Mouse (Mus musculus): ENCODE results near the gene Arhgap11a. TPM values are rescaled to one million over a fixed set of nuclear protein-coding genes. Genes with fewer than 3 reads are reported as not detected.
A peak's percentile ranks its signal among the peaks of the same experiment; 100 is the strongest.

Arhgap11a gene
- polyA plus RNA-seq, 1 experiment, result not detected

- H3K4me3 ChIP-seq (ENCODE audit: insufficient read depth, low read depth, low read length), result peak overlapping the region; percentile 82
- H3K27ac ChIP-seq (ENCODE audit: insufficient read depth, low read depth, low read length), result no peak overlapping the region
- TF ChIP-seq POLR2A (IDR thresholded peaks at IDR 0.05; ENCODE audit: insufficient read depth, low read depth, low read length) (no peak), CTCF (IDR thresholded peaks at IDR 0.05; ENCODE audit: insufficient read depth, low read depth, low read length) (no peak)
- peaks cover 7% of the 10 kb centered on the region for H3K4me1 ChIP-seq (ENCODE audit: control insufficient read depth, insufficient read depth, low read length)
- under 1% methylated on average over 24 of the region's 24 CpGs for WGBS
These were observed 700 bp downstream of the Arhgap11a start for GRCm38 (mm10) chr2:113847678-113848244.

- WGBS, result 56% methylated on average over 4 of the region's 4 CpGs
These were observed 3.4 kb downstream of the Arhgap11a start for GRCm38 (mm10) chr2:113845081-113845480.

GRCm38 (mm10) chr2:113841656-113842437 is 6.6 kb downstream of the Arhgap11a start:
- TF ChIP-seq CTCF (IDR thresholded peaks at IDR 0.05; ENCODE audit: insufficient read depth, low read depth, low read length), result no peak
- TF ChIP-seq POLR2A (IDR thresholded peaks at IDR 0.05; ENCODE audit: insufficient read depth, low read depth, low read length), result no peak
- no peak overlapping the region for H3K27ac ChIP-seq (ENCODE audit: insufficient read depth, low read depth, low read length)
- H3K4me3 ChIP-seq (ENCODE audit: insufficient read depth, low read depth, low read length), result no peak overlapping the region
- 92% methylated on average over 4 of the region's 4 CpGs for WGBS
- no peaks in the 10 kb centered on the region for H3K4me1 ChIP-seq (ENCODE audit: control insufficient read depth, insufficient read depth, low read length)

More at GRCm38 (mm10) chr2:113845081-113845480, 3.4 kb downstream of the Arhgap11a start:
- H3K4me3 ChIP-seq (ENCODE audit: insufficient read depth, low read depth, low read length), result no peak overlapping the region
- peaks cover 7% of the 10 kb centered on the region for H3K4me1 ChIP-seq (ENCODE audit: control insufficient read depth, insufficient read depth, low read length)
- no peak overlapping the region for H3K27ac ChIP-seq (ENCODE audit: insufficient read depth, low read depth, low read length)
- no peak for TF ChIP-seq POLR2A (IDR thresholded peaks at IDR 0.05; ENCODE audit: insufficient read depth, low read depth, low read length)
- TF ChIP-seq CTCF (IDR thresholded peaks at IDR 0.05; ENCODE audit: insufficient read depth, low read depth, low read length), result no peak

GRCm38 (mm10) chr2:113839488-113839887 is 9.0 kb downstream of the Arhgap11a start:
- WGBS, result 73% methylated on average over 4 of the region's 4 CpGs
- no peak for TF ChIP-seq POLR2A (IDR thresholded peaks at IDR 0.05; ENCODE audit: insufficient read depth, low read depth, low read length)
- TF ChIP-seq CTCF (IDR thresholded peaks at IDR 0.05; ENCODE audit: insufficient read depth, low read depth, low read length), result no peak
- no peak overlapping the region for H3K27ac ChIP-seq (ENCODE audit: insufficient read depth, low read depth, low read length)
- H3K4me1 ChIP-seq (ENCODE audit: control insufficient read depth, insufficient read depth, low read length), result no peaks in the 10 kb centered on the region
- H3K4me3 ChIP-seq (ENCODE audit: insufficient read depth, low read depth, low read length), result no peak overlapping the region

- WGBS, result 91% methylated on average over 3 of the region's 3 CpGs
- H3K4me1 ChIP-seq (ENCODE audit: control insufficient read depth, insufficient read depth, low read length), result no peaks in the 10 kb centered on the region
- TF ChIP-seq CTCF (IDR thresholded peaks at IDR 0.05; ENCODE audit: insufficient read depth, low read depth, low read length) (no peak), POLR2A (IDR thresholded peaks at IDR 0.05; ENCODE audit: insufficient read depth, low read depth, low read length) (no peak)
- no peak overlapping the region for H3K27ac ChIP-seq (ENCODE audit: insufficient read depth, low read depth, low read length)
- H3K4me3 ChIP-seq (ENCODE audit: insufficient read depth, low read depth, low read length), result no peak overlapping the region
These were observed 13.2 kb downstream of the Arhgap11a start for GRCm38 (mm10) chr2:113835219-113835618.

- 8% methylated on average over 23 of the region's 23 CpGs for WGBS
- Histone ChIP-seq H3K4me1 (ENCODE audit: control insufficient read depth, insufficient read depth, low read length) (peaks cover 11% of the 10 kb centered on the region), H3K27ac (ENCODE audit: insufficient read depth, low read depth, low read length) (peak within 1 kb of the TSS; percentile 97), H3K4me3 (ENCODE audit: insufficient read depth, low read depth, low read length) (peak within 1 kb of the TSS; percentile 66)
- no peak for TF ChIP-seq CTCF (IDR thresholded peaks at IDR 0.05; ENCODE audit: insufficient read depth, low read depth, low read length)
- TF ChIP-seq POLR2A (IDR thresholded peaks at IDR 0.05; ENCODE audit: insufficient read depth, low read depth, low read length), result peak; percentile 77
These were observed 19.2 kb downstream of the Arhgap11a start, which contains the start of gene Scg5 for GRCm38 (mm10) chr2:113828943-113829882. Scg5 (minus strand) TSS chr2:113829121.

- TF ChIP-seq CTCF (IDR thresholded peaks at IDR 0.05; ENCODE audit: insufficient read depth, low read depth, low read length) (no peak), POLR2A (IDR thresholded peaks at IDR 0.05; ENCODE audit: insufficient read depth, low read depth, low read length) (no peak)
- peaks cover 11% of the 10 kb centered on the region for H3K4me1 ChIP-seq (ENCODE audit: control insufficient read depth, insufficient read depth, low read length)
- 8% methylated on average over 17 of the region's 17 CpGs for WGBS
- peak overlapping the region; percentile 97 for H3K27ac ChIP-seq (ENCODE audit: insufficient read depth, low read depth, low read length)
- peak overlapping the region; percentile 66 for H3K4me3 ChIP-seq (ENCODE audit: insufficient read depth, low read depth, low read length)
These were observed 20.1 kb downstream of the Arhgap11a start for GRCm38 (mm10) chr2:113828086-113828942.

GRCm38 (mm10) chr2:113823909-113824308 is 24.6 kb downstream of the Arhgap11a start:
- 0% methylated on average over 2 of the region's 2 CpGs for WGBS
- no peak for TF ChIP-seq POLR2A (IDR thresholded peaks at IDR 0.05; ENCODE audit: insufficient read depth, low read depth, low read length)
- H3K27ac ChIP-seq (ENCODE audit: insufficient read depth, low read depth, low read length), result no peak overlapping the region
- no peak overlapping the region for H3K4me3 ChIP-seq (ENCODE audit: insufficient read depth, low read depth, low read length)
- H3K4me1 ChIP-seq (ENCODE audit: control insufficient read depth, insufficient read depth, low read length), result peaks cover 17% of the 10 kb centered on the region
